Mouse (Mus musculus): Measurements from ENCODE around the gene Fam92b. TPM values are rescaled to one million over a fixed set of nuclear protein-coding genes. Genes with fewer than 3 reads are reported as not detected.

Fam92b gene
- polyA plus RNA-seq, 1 experiment from 2014 or later, result not detected

GRCm38 (mm10) chr8:120129547-120129946, 47.7 kb downstream of the Fam92b start:
- peaks cover 7% of the 10 kb centered on the region; the same call in 1 of the 2 replicates for H3K36me3 ChIP-seq
- no peaks in the 10 kb centered on the region for H3K27me3 ChIP-seq (replicated peaks)
- peaks cover 54% of the 10 kb centered on the region for H3K4me1 ChIP-seq (replicated peaks)
- H3K27ac ChIP-seq (ENCODE audit: poor library complexity, severe bottlenecking), result peak overlapping the region; percentile 18; the same call in 1 of the 2 replicates
- no peak overlapping the region for H3K4me3 ChIP-seq
- no peak overlapping the region for H3K4me2 ChIP-seq
- H3K9me3 ChIP-seq (replicated peaks), result no peaks in the 10 kb centered on the region
- ATAC-seq (ENCODE audit: insufficient number of reproducible peaks, low FRiP score), result no peak
- 0 out of 2 replicates have a peak overlapping the region, but pooled peaks have one; percentile 22 for H3K9ac ChIP-seq
- 75% methylated on average over 4 of the region's 4 CpGs for WGBS

- peaks cover 78% of the 10 kb centered on the region for H3K4me1 ChIP-seq (replicated peaks)
Observed at GRCm38 (mm10) chr8:120126357-120127161, 50.7 kb downstream of the Fam92b start.

GRCm38 (mm10) chr8:120124836-120125389, 52.4 kb downstream of the Fam92b start:
- no peak overlapping the region for H3K9ac ChIP-seq
- no peak for ATAC-seq (ENCODE audit: insufficient number of reproducible peaks, low FRiP score)
- H3K4me3 ChIP-seq, result no peak overlapping the region
- no peaks in the 10 kb centered on the region for H3K9me3 ChIP-seq (replicated peaks)
- peaks cover 84% of the 10 kb centered on the region for H3K4me1 ChIP-seq (replicated peaks)
- WGBS, result 71% methylated on average over 7 of the region's 7 CpGs
- peak overlapping the region; percentile 57 for H3K27ac ChIP-seq (ENCODE audit: poor library complexity, severe bottlenecking)
- H3K36me3 ChIP-seq, result peaks cover 5% of the 10 kb centered on the region; the same call in 1 of the 2 replicates
- H3K27me3 ChIP-seq (replicated peaks), result no peaks in the 10 kb centered on the region
- no peak overlapping the region for H3K4me2 ChIP-seq

More at GRCm38 (mm10) chr8:120126357-120127161, 50.7 kb downstream of the Fam92b start:
- 11% methylated on average over 14 of the region's 14 CpGs for WGBS
- Histone ChIP-seq H3K27me3 (replicated peaks) (no peaks in the 10 kb centered on the region), H3K36me3 (peaks cover 5% of the 10 kb centered on the region; the same call in 1 of the 2 replicates), H3K9me3 (replicated peaks) (no peaks in the 10 kb centered on the region), H3K9ac (peak overlapping the region; percentile 35; the same call in 1 of the 2 replicates), H3K27ac (ENCODE audit: poor library complexity, severe bottlenecking) (peak overlapping the region; percentile 79), H3K4me2 (peak overlapping the region; percentile 43), H3K4me3 (no peak overlapping the region)
- ATAC-seq (ENCODE audit: insufficient number of reproducible peaks, low FRiP score), result peak; percentile 47

GRCm38 (mm10) chr8:120124261-120124660, 53.0 kb downstream of the Fam92b start:
- H3K9ac ChIP-seq, result no peak overlapping the region
- H3K9me3 ChIP-seq (replicated peaks), result no peaks in the 10 kb centered on the region
- H3K4me1 ChIP-seq (replicated peaks), result peaks cover 84% of the 10 kb centered on the region
- H3K36me3 ChIP-seq, result peaks cover 5% of the 10 kb centered on the region; the same call in 1 of the 2 replicates
- H3K27me3 ChIP-seq (replicated peaks), result no peaks in the 10 kb centered on the region
- no peak overlapping the region for H3K4me3 ChIP-seq
- ATAC-seq (ENCODE audit: insufficient number of reproducible peaks, low FRiP score), result 0 out of 2 replicates have a peak, but pooled peaks have one; percentile 37
- 20% methylated on average over 6 of the region's 6 CpGs for WGBS
- no peak overlapping the region for H3K4me2 ChIP-seq
- H3K27ac ChIP-seq (ENCODE audit: poor library complexity, severe bottlenecking), result peak overlapping the region; percentile 57

GRCm38 (mm10) chr8:120120951-120121350, 56.3 kb downstream of the Fam92b start:
- H3K27me3 ChIP-seq (replicated peaks), result peaks cover 2% of the 10 kb centered on the region; the same call in 1 of the 2 replicates
- no peak overlapping the region for H3K4me3 ChIP-seq
- no peak for ATAC-seq (ENCODE audit: insufficient number of reproducible peaks, low FRiP score)
- no peaks in the 10 kb centered on the region for H3K36me3 ChIP-seq
- peaks cover 88% of the 10 kb centered on the region for H3K4me1 ChIP-seq (replicated peaks)
- H3K9ac ChIP-seq, result 0 out of 2 replicates have a peak overlapping the region, but pooled peaks have one; percentile 21
- WGBS, result 41% methylated on average over 5 of the region's 5 CpGs
- H3K27ac ChIP-seq (ENCODE audit: poor library complexity, severe bottlenecking), result peak overlapping the region; percentile 94
- peaks cover 1% of the 10 kb centered on the region; the same call in 1 of the 2 replicates for H3K9me3 ChIP-seq (replicated peaks)
- peak overlapping the region; percentile 31 for H3K4me2 ChIP-seq

- Histone ChIP-seq H3K36me3 (no peaks in the 10 kb centered on the region), H3K4me1 (replicated peaks) (peaks cover 83% of the 10 kb centered on the region), H3K9me3 (replicated peaks) (peaks cover 3% of the 10 kb centered on the region; the same call in 1 of the 2 replicates), H3K27me3 (replicated peaks) (peaks cover 12% of the 10 kb centered on the region; the same call in 1 of the 2 replicates), H3K4me3 (no peak overlapping the region), H3K9ac (peak overlapping the region; percentile 21), H3K27ac (ENCODE audit: poor library complexity, severe bottlenecking) (peak overlapping the region; percentile 94), H3K4me2 (peak overlapping the region; percentile 31)
- ATAC-seq (ENCODE audit: insufficient number of reproducible peaks, low FRiP score), result no peak; the same call in 1 of the 2 replicates
- WGBS, result 21% methylated on average over 6 of the region's 6 CpGs
Observed at GRCm38 (mm10) chr8:120119931-120120330, 57.3 kb downstream of the Fam92b start.

GRCm38 (mm10) chr8:120119429-120119828, 57.8 kb downstream of the Fam92b start:
- H3K4me2 ChIP-seq, result peak overlapping the region; percentile 31
- no peaks in the 10 kb centered on the region for H3K36me3 ChIP-seq
- ATAC-seq (ENCODE audit: insufficient number of reproducible peaks, low FRiP score), result no peak
- H3K27ac ChIP-seq (ENCODE audit: poor library complexity, severe bottlenecking), result peak overlapping the region; percentile 94
- H3K4me3 ChIP-seq, result no peak overlapping the region
- peaks cover 3% of the 10 kb centered on the region; the same call in 1 of the 2 replicates for H3K9me3 ChIP-seq (replicated peaks)
- peaks cover 78% of the 10 kb centered on the region for H3K4me1 ChIP-seq (replicated peaks)
- H3K27me3 ChIP-seq (replicated peaks), result peaks cover 15% of the 10 kb centered on the region; the same call in 1 of the 2 replicates
- WGBS, result 41% methylated on average over 3 of the region's 3 CpGs
- H3K9ac ChIP-seq, result peak overlapping the region; percentile 15; the same call in 1 of the 2 replicates

- H3K4me1 ChIP-seq (replicated peaks), result peaks cover 72% of the 10 kb centered on the region
- 77% methylated on average over 5 of the region's 5 CpGs for WGBS
Observed at GRCm38 (mm10) chr8:120118847-120119246, 58.4 kb downstream of the Fam92b start.

GRCm38 (mm10) chr8:120118162-120118561, 59.1 kb downstream of the Fam92b start:
- WGBS, result 70% methylated on average over 9 of the region's 9 CpGs
- Histone ChIP-seq H3K9ac (no peak overlapping the region), H3K4me2 (no peak overlapping the region), H3K9me3 (replicated peaks) (peaks cover 3% of the 10 kb centered on the region; the same call in 1 of the 2 replicates), H3K36me3 (no peaks in the 10 kb centered on the region), H3K4me3 (no peak overlapping the region), H3K27ac (ENCODE audit: poor library complexity, severe bottlenecking) (no peak overlapping the region), H3K27me3 (replicated peaks) (peaks cover 15% of the 10 kb centered on the region; the same call in 1 of the 2 replicates), H3K4me1 (replicated peaks) (peaks cover 68% of the 10 kb centered on the region)
- no peak for ATAC-seq (ENCODE audit: insufficient number of reproducible peaks, low FRiP score)

More at GRCm38 (mm10) chr8:120118847-120119246, 58.4 kb downstream of the Fam92b start:
- no peak for ATAC-seq (ENCODE audit: insufficient number of reproducible peaks, low FRiP score)
- Histone ChIP-seq H3K9me3 (replicated peaks) (peaks cover 3% of the 10 kb centered on the region; the same call in 1 of the 2 replicates), H3K36me3 (no peaks in the 10 kb centered on the region), H3K4me2 (no peak overlapping the region), H3K27me3 (replicated peaks) (peaks cover 15% of the 10 kb centered on the region; the same call in 1 of the 2 replicates), H3K27ac (ENCODE audit: poor library complexity, severe bottlenecking) (peak overlapping the region; percentile 94; the same call in 1 of the 2 replicates), H3K9ac (no peak overlapping the region), H3K4me3 (no peak overlapping the region)

- Histone ChIP-seq H3K9ac (no peak overlapping the region), H3K4me1 (replicated peaks) (peaks cover 63% of the 10 kb centered on the region), H3K27me3 (replicated peaks) (peaks cover 15% of the 10 kb centered on the region; the same call in 1 of the 2 replicates), H3K36me3 (no peaks in the 10 kb centered on the region), H3K4me3 (no peak overlapping the region), H3K9me3 (replicated peaks) (peaks cover 3% of the 10 kb centered on the region; the same call in 1 of the 2 replicates), H3K4me2 (no peak overlapping the region), H3K27ac (ENCODE audit: poor library complexity, severe bottlenecking) (no peak overlapping the region)
- ATAC-seq (ENCODE audit: insufficient number of reproducible peaks, low FRiP score), result no peak
- WGBS, result 66% methylated on average over 7 of the region's 7 CpGs
Observed at GRCm38 (mm10) chr8:120116600-120116999, 60.7 kb downstream of the Fam92b start.
